Mouse (Mus musculus): ENCODE data around the gene Gm26938.

- TF ChIP-seq CTCF (conservative IDR thresholded peaks at IDR 0.05; ENCODE audit: low read length) (no peak), POU5F1 (IDR thresholded peaks at IDR 0.05; ENCODE audit: borderline replicate concordance, low read length) (no peak)
These were observed 4.4 kb downstream of the Gm26938 start for GRCm38 (mm10) chr5:139821466-139822459.
